Mouse (Mus musculus) hindbrain, postnatal 0 days (tissue): Measurements from ENCODE around the gene Axl. TPM values are rescaled to one million over a fixed set of nuclear protein-coding genes. Genes with fewer than 3 reads are reported as not detected.
"Not testable (repeated sequence)": the region's sequence is repeated elsewhere in the genome, so short reads cannot be mapped to it uniquely, and the experiment has no call there.

ENCODE experiments used
- ATAC-seq: fragments of 200-750 bp; cut with Nextera tagmentation; 2 replicates; pipeline ENCODE4 v1.8.0; 2017; ENCODE audit warnings: mild to moderate bottlenecking, moderate TSS enrichment, moderate library complexity
- DNase-seq: peaks from one replicate; pipeline ENCODE4 v3.0.0-alpha.2; 2015; ENCODE audit warnings: low spot score
- H3K27ac ChIP-seq: fragments of 300-500 bp; sonication (generic); 2 replicates; pipeline ENCODE4 v1.5.1; 2014; ENCODE audit warnings: mild to moderate bottlenecking
- H3K27me3 ChIP-seq: fragments of 300-500 bp; sonication (generic); 2 replicates; pipeline ENCODE4 v1.6.1; 2014; ENCODE audit warnings: low read length, mixed read lengths; ENCODE audit not compliant: insufficient read depth
- H3K36me3 ChIP-seq: fragments of 300-500 bp; sonication (generic); 2 replicates; pipeline ENCODE4 v1.6.1; 2014; ENCODE audit warnings: low read length, mixed read lengths; ENCODE audit not compliant: insufficient read depth
- H3K4me1 ChIP-seq: fragments of 300-500 bp; sonication (generic); 2 replicates; pipeline ENCODE4 v1.6.1; 2014; ENCODE audit warnings: antibody characterized with exemption, low read length, mixed read lengths; ENCODE audit not compliant: insufficient read depth
- H3K4me2 ChIP-seq: fragments of 300-500 bp; sonication (generic); 2 replicates; pipeline ENCODE4 v1.6.1; 2014; ENCODE audit warnings: low read depth, mild to moderate bottlenecking, low read length, moderate library complexity, mixed read lengths
- H3K4me3 ChIP-seq: fragments of 300-500 bp; sonication (generic); 2 replicates; pipeline ENCODE4 v1.5.1; 2014; ENCODE audit warnings: low read length
- H3K9ac ChIP-seq: fragments of 300-500 bp; sonication (generic); replicated peaks from 2 replicates; pipeline ENCODE4 v1.6.1; 2014; ENCODE audit warnings: mild to moderate bottlenecking, low read length, moderate library complexity, mixed read lengths
- H3K9me3 ChIP-seq: fragments of 300-500 bp; sonication (generic); 2 replicates; pipeline ENCODE4 v1.6.1; 2016; ENCODE audit warnings: low read length, mixed read lengths
- CTCF ChIP-seq: IDR thresholded peaks from 2 replicates; pipeline ENCODE4 v1.5.1; 2016; ENCODE audit warnings: antibody characterized with exemption, control low read depth, low read depth
- WGBS: fragments of 180-500 bp; shearing (Covaris S2); extraction: QIAGEN DNeasy Blood & Tissue Kit; methylation state at CpG from one replicate; pipeline ENCODE4 v1.1.7; 2014; 5-methylcytosine and 5-hydroxymethylcytosine counted together
- polyA plus RNA-seq: library from polyadenylated mRNA; unstranded; fragments of >200 nt; fragmentation: Nextera tagmentation; extraction: Ambion mirVana; gene quantifications from 2 replicates; pipeline ENCODE4 v1.2.1, GENCODE M21; 2015
- total RNA-seq: library from RNA; depleted of rRNA; stranded (reverse); fragments of >200 nt; gene quantifications from 2 replicates; pipeline ENCODE4 v1.2.3, GENCODE M21; 2014

The Axl gene
- total and polyA plus RNA-seq, 2 experiments from 2014 or later: 26.8 to 44.3 TPM

GRCm38 (mm10) chr7:25793679-25794078, 5.2 kb upstream of the Axl start:
- no peak overlapping the region for H3K4me2 ChIP-seq
- H3K9ac ChIP-seq: no peak overlapping the region
- H3K27me3 ChIP-seq: no peaks in the 10 kb centered on the region
- H3K9me3 ChIP-seq: no peaks in the 10 kb centered on the region
- no peak for ATAC-seq
- TF ChIP-seq CTCF: peak; percentile 3; the same call in 1 of the 2 replicates
- no peak for DNase-seq
- H3K4me3 ChIP-seq: no peak overlapping the region
- no peak overlapping the region for H3K27ac ChIP-seq
- 61% methylated on average over 3 of the region's 3 CpGs for WGBS
- no peaks in the 10 kb centered on the region for H3K36me3 ChIP-seq
- no peaks in the 10 kb centered on the region for H3K4me1 ChIP-seq

GRCm38 (mm10) chr7:25792966-25793365, 4.5 kb upstream of the Axl start:
- ATAC-seq, H3K4me3 ChIP-seq, H3K36me3 ChIP-seq, DNase-seq, H3K27me3 ChIP-seq, H3K9ac ChIP-seq, H3K4me1 ChIP-seq, H3K4me2 ChIP-seq, H3K9me3 ChIP-seq, H3K27ac ChIP-seq: not testable (repeated sequence)
- 72% methylated on average over 9 of the region's 9 CpGs for WGBS

- Histone ChIP-seq H3K4me2 (no peak overlapping the region), H3K9ac (no peak overlapping the region), H3K4me3 (no peak overlapping the region), H3K27ac (no peak overlapping the region), H3K4me1 (peaks cover 3% of the 10 kb centered on the region; the same call in 1 of the 2 replicates), H3K27me3 (no peaks in the 10 kb centered on the region), H3K36me3 (no peaks in the 10 kb centered on the region), H3K9me3 (no peaks in the 10 kb centered on the region)
- no peak for TF ChIP-seq CTCF
- WGBS: 71% methylated on average over 8 of the region's 8 CpGs
- no peak for ATAC-seq
- no peak for DNase-seq
Observed at GRCm38 (mm10) chr7:25790615-25791014, 2.1 kb upstream of the Axl start.

GRCm38 (mm10) chr7:25789129-25789440, 580 bp upstream of the Axl start:
- no peak for TF ChIP-seq CTCF
- Histone ChIP-seq H3K27me3 (no peaks in the 10 kb centered on the region), H3K4me3 (no peak overlapping the region), H3K9ac (no peak overlapping the region), H3K4me1 (peaks cover 3% of the 10 kb centered on the region; the same call in 1 of the 2 replicates), H3K27ac (no peak overlapping the region), H3K9me3 (no peaks in the 10 kb centered on the region), H3K4me2 (peak overlapping the region; percentile 72), H3K36me3 (no peaks in the 10 kb centered on the region)
- 15% methylated on average over 3 of the region's 3 CpGs for WGBS
- ATAC-seq (no peak), DNase-seq (no peak)

- Histone ChIP-seq H3K27me3 (no peaks in the 10 kb centered on the region), H3K27ac (peak overlapping the region; percentile 62; the same call in 1 of the 2 replicates), H3K9me3 (no peaks in the 10 kb centered on the region), H3K4me3 (peak overlapping the region; percentile 37), H3K4me2 (peak overlapping the region; percentile 72), H3K36me3 (no peaks in the 10 kb centered on the region), H3K4me1 (peaks cover 3% of the 10 kb centered on the region; the same call in 1 of the 2 replicates), H3K9ac (peak overlapping the region; percentile 21)
- ATAC-seq: peak; percentile 59; the same call in 1 of the 2 replicates
- TF ChIP-seq CTCF: no peak
- peak; percentile 10 for DNase-seq
- 21% methylated on average over 9 of the region's 9 CpGs for WGBS
Observed at GRCm38 (mm10) chr7:25787456-25788219, 867 bp downstream of the Axl start.

GRCm38 (mm10) chr7:25786974-25787373, 1.5 kb downstream of the Axl start:
- DNase-seq (no peak), ATAC-seq (no peak)
- no peak overlapping the region for H3K9ac ChIP-seq
- TF ChIP-seq CTCF: no peak
- no peak overlapping the region for H3K4me3 ChIP-seq
- H3K27ac ChIP-seq: no peak overlapping the region
- H3K36me3 ChIP-seq: no peaks in the 10 kb centered on the region
- H3K4me2 ChIP-seq: peak overlapping the region; percentile 72
- H3K4me1 ChIP-seq: peaks cover 3% of the 10 kb centered on the region; the same call in 1 of the 2 replicates
- 77% methylated on average over 4 of the region's 4 CpGs for WGBS
- H3K9me3 ChIP-seq: no peaks in the 10 kb centered on the region
- no peaks in the 10 kb centered on the region for H3K27me3 ChIP-seq

- Histone ChIP-seq H3K9me3 (no peaks in the 10 kb centered on the region), H3K9ac (no peak overlapping the region), H3K4me1 (peaks cover 10% of the 10 kb centered on the region; the same call in 1 of the 2 replicates), H3K36me3 (no peaks in the 10 kb centered on the region), H3K4me3 (no peak overlapping the region), H3K4me2 (no peak overlapping the region), H3K27me3 (no peaks in the 10 kb centered on the region), H3K27ac (no peak overlapping the region)
- TF ChIP-seq CTCF: no peak
- ATAC-seq (no peak), DNase-seq (no peak)
- WGBS: 73% methylated on average over 4 of the region's 4 CpGs
Observed at GRCm38 (mm10) chr7:25785752-25786151, 2.8 kb downstream of the Axl start.
